Mouse (Mus musculus) heart, adult 2 months (tissue): Measurements from ENCODE around the gene Socs2. TPM values are rescaled to one million over a fixed set of nuclear protein-coding genes. Genes with fewer than 3 reads are reported as not detected.

Experiments
- DNase-seq, 2 experiments: peaks; one replicate each; pipeline ENCODE4 v3.0.0; 2021
- H3K27ac ChIP-seq: fragments of 200-600 bp; 2 replicates; pipeline ENCODE4 v1.8.1; 2022
- H3K27me3 ChIP-seq: fragments of 200-500 bp; 2 replicates; pipeline ENCODE4 v1.6.1; 2012; ENCODE audit warnings: mild to moderate bottlenecking, low read length, inconsistent platforms, mixed read lengths; ENCODE audit not compliant: control insufficient read depth, insufficient read depth
- H3K36me3 ChIP-seq: fragments of 200-500 bp; 2 replicates; pipeline ENCODE4 v1.6.1; 2012; ENCODE audit warnings: low read length, inconsistent platforms; ENCODE audit not compliant: control insufficient read depth, insufficient read depth
- H3K4me1 ChIP-seq: fragments of 200-500 bp; 2 replicates; pipeline ENCODE4 v1.6.1; 2011; ENCODE audit warnings: low read length; ENCODE audit not compliant: control insufficient read depth, insufficient read depth
- H3K4me3 ChIP-seq: fragments of 200-600 bp; 2 replicates; pipeline ENCODE4 v1.8.1; 2022
- H3K79me2 ChIP-seq: fragments of 200-500 bp; replicated peaks from 2 replicates; pipeline ENCODE4 v1.6.1; 2012; ENCODE audit warnings: mild to moderate bottlenecking, inconsistent platforms, low read length, moderate library complexity, mixed read lengths; ENCODE audit not compliant: control insufficient read depth, insufficient read depth
- H3K9ac ChIP-seq: fragments of 200-500 bp; 2 replicates; pipeline ENCODE4 v1.6.1; 2012; ENCODE audit warnings: low read depth, mild to moderate bottlenecking, control low read depth, inconsistent platforms, low read length, mixed read lengths
- CTCF ChIP-seq: fragments of 200-600 bp; IDR thresholded peaks from 2 replicates; pipeline ENCODE4 v1.8.1; 2022; ENCODE audit warnings: antibody characterized with exemption, mild to moderate bottlenecking, moderate library complexity
- EP300 ChIP-seq: fragments of 200-500 bp; IDR thresholded peaks from 2 replicates; pipeline ENCODE4 v1.6.1; 2011; ENCODE audit warnings: low read depth, low read length, control low read depth; ENCODE audit not compliant: insufficient read depth
- POLR2A ChIP-seq: fragments of 200-500 bp; IDR thresholded peaks from 2 replicates; pipeline ENCODE4 v1.6.1; 2011; ENCODE audit warnings: mild to moderate bottlenecking, low read depth, low read length, control low read depth; ENCODE audit not compliant: insufficient read depth
- WGBS: fragments of 180-500 bp; shearing (Covaris S2); methylation state at CpG from one replicate; pipeline ENCODE4 v1.1.7; 2018; 5-methylcytosine and 5-hydroxymethylcytosine counted together
- intact Hi-C: fragments of 180-260 bp; cut with DNase I; formaldehyde crosslinking; loops from one replicate; pipeline ENCODE4 v1.15.1; 2025
- polyA plus RNA-seq: library from polyadenylated mRNA; depleted of rRNA; stranded (reverse); fragments of >200 nt; gene quantifications from 2 replicates; pipeline ENCODE4 v1.2.3, GENCODE M21; 2012; rRNA removed
- total RNA-seq, 2 experiments: library from RNA; stranded (reverse); gene quantifications; 2 replicates each; pipeline ENCODE4 v1.2.3; 2021

The Socs2 gene
- total and polyA plus RNA-seq, 3 experiments, result 30.5 to 62.4 (median 49.9) TPM

- WGBS, result 81% methylated on average over 3 of the region's 3 CpGs
- H3K4me3 ChIP-seq, result no peak overlapping the region
Observed at GRCm38 (mm10) chr10:95348457-95348856, 68.5 kb downstream of the Socs2 start.

GRCm38 (mm10) chr10:95347776-95348175 lies 69.2 kb downstream of the Socs2 start:
- Histone ChIP-seq H3K27me3 (no peaks in the 10 kb centered on the region), H3K79me2 (no peaks in the 10 kb centered on the region), H3K27ac (no peak overlapping the region), H3K9ac (no peak overlapping the region), H3K4me3 (no peak overlapping the region), H3K36me3 (no peaks in the 10 kb centered on the region), H3K4me1 (no peaks in the 10 kb centered on the region)
- TF ChIP-seq CTCF, result no peak
- TF ChIP-seq EP300, result no peak
- TF ChIP-seq POLR2A, result no peak
- 93% methylated on average over 3 of the region's 3 CpGs for WGBS
- intact Hi-C loops, result no loop called here
- DNase-seq, result no peak

More at GRCm38 (mm10) chr10:95348457-95348856, 68.5 kb downstream of the Socs2 start:
- Histone ChIP-seq H3K27me3 (no peaks in the 10 kb centered on the region), H3K36me3 (no peaks in the 10 kb centered on the region), H3K4me1 (no peaks in the 10 kb centered on the region), H3K9ac (no peak overlapping the region), H3K27ac (no peak overlapping the region), H3K79me2 (no peaks in the 10 kb centered on the region)
- no peak for DNase-seq
- TF ChIP-seq CTCF, result no peak
- no peak for TF ChIP-seq POLR2A
- no peak for TF ChIP-seq EP300
- intact Hi-C loops, result no loop called here

GRCm38 (mm10) chr10:95342833-95343590 lies 74.0 kb downstream of the Socs2 start:
- no peak overlapping the region for H3K9ac ChIP-seq
- no peak for TF ChIP-seq POLR2A
- TF ChIP-seq CTCF, result no peak
- TF ChIP-seq EP300, result no peak
- no peaks in the 10 kb centered on the region for H3K4me1 ChIP-seq
- no peaks in the 10 kb centered on the region for H3K36me3 ChIP-seq
- intact Hi-C loops, result no loop called here
- no peak overlapping the region for H3K4me3 ChIP-seq
- no peak for DNase-seq
- no peak overlapping the region for H3K27ac ChIP-seq
- no peaks in the 10 kb centered on the region for H3K27me3 ChIP-seq
- WGBS, result 83% methylated on average over 10 of the region's 10 CpGs
- no peaks in the 10 kb centered on the region for H3K79me2 ChIP-seq

GRCm38 (mm10) chr10:95340676-95341075 lies 76.3 kb downstream of the Socs2 start:
- peaks cover 4% of the 10 kb centered on the region; the same call in 1 of the 2 replicates for H3K36me3 ChIP-seq
- WGBS, result 85% methylated on average over 4 of the region's 4 CpGs
- H3K27me3 ChIP-seq, result no peaks in the 10 kb centered on the region
- H3K27ac ChIP-seq, result no peak overlapping the region
- no peaks in the 10 kb centered on the region for H3K79me2 ChIP-seq
- H3K4me1 ChIP-seq, result peaks cover 2% of the 10 kb centered on the region
- H3K9ac ChIP-seq, result no peak overlapping the region
- H3K4me3 ChIP-seq, result no peak overlapping the region
- no peak for TF ChIP-seq CTCF
- no peak for TF ChIP-seq POLR2A
- no peak for DNase-seq
- intact Hi-C loops, result no loop called here

GRCm38 (mm10) chr10:95337589-95337988 lies 79.4 kb downstream of the Socs2 start:
- Histone ChIP-seq H3K27me3 (no peaks in the 10 kb centered on the region), H3K9ac (no peak overlapping the region), H3K36me3 (peaks cover 5% of the 10 kb centered on the region; the same call in 1 of the 2 replicates), H3K79me2 (no peaks in the 10 kb centered on the region), H3K4me3 (no peak overlapping the region), H3K27ac (peak overlapping the region; percentile 24; the same call in 1 of the 2 replicates), H3K4me1 (peaks cover 3% of the 10 kb centered on the region)
- intact Hi-C loops, result loop anchor here (5.0 kb wide), 2 partner anchors 50 to 80 kb away; partner anchors contain the start of gene Socs2
- TF ChIP-seq POLR2A (no peak), EP300 (no peak), CTCF (no peak)
- WGBS, result 51% methylated on average over 5 of the region's 5 CpGs
- DNase-seq, result no peak

GRCm38 (mm10) chr10:95336781-95337544 lies 80.0 kb downstream of the Socs2 start:
- Histone ChIP-seq H3K79me2 (no peaks in the 10 kb centered on the region), H3K36me3 (peaks cover 5% of the 10 kb centered on the region; the same call in 1 of the 2 replicates), H3K9ac (peak overlapping the region; percentile 72), H3K27ac (peak overlapping the region; percentile 64), H3K4me3 (peak overlapping the region; percentile 44), H3K27me3 (no peaks in the 10 kb centered on the region), H3K4me1 (peaks cover 3% of the 10 kb centered on the region)
- intact Hi-C loops, result loop anchor here (5.0 kb wide), 2 partner anchors 50 to 80 kb away; partner anchors contain the start of gene Socs2
- peak in 1 of 2 experiments; percentile 39 for DNase-seq
- WGBS, result 10% methylated on average over 4 of the region's 4 CpGs
- TF ChIP-seq POLR2A (peak; percentile 24; the same call in 1 of the 2 replicates), CTCF (no peak)

Other genes starting within 250 kb of the Socs2 start
- gene Cradd, start 93.0 kb downstream of the Socs2 start, total RNA-seq, result 10 to 100 TPM in 1 of 2 experiments, 1 to 10 TPM in 1; 9.9 to 10.3 TPM
- 15.1 and 15.7 TPM in 2 replicates for gene Cradd, start 93.0 kb downstream of the Socs2 start, polyA plus RNA-seq
- 100 to 1,000 TPM; 426 to 448 TPM for gene Mrpl42, start 84.8 kb upstream of the Socs2 start, total RNA-seq
- 684 and 1,165 TPM in 2 replicates for gene Mrpl42, start 84.8 kb upstream of the Socs2 start, polyA plus RNA-seq
- gene Ube2n, start 98.0 kb upstream of the Socs2 start, total RNA-seq, result 10 to 100 TPM; 89.5 to 89.7 TPM
- gene Ube2n, start 98.0 kb upstream of the Socs2 start, polyA plus RNA-seq, result 48.8 and 98.2 TPM in 2 replicates
- 100 to 1,000 TPM; 328 to 349 TPM for gene Nudt4, start 147.0 kb upstream of the Socs2 start, total RNA-seq
- 48.8 and 109 TPM in 2 replicates for gene Nudt4, start 147.0 kb upstream of the Socs2 start, polyA plus RNA-seq